In the genomic region with DNA sequence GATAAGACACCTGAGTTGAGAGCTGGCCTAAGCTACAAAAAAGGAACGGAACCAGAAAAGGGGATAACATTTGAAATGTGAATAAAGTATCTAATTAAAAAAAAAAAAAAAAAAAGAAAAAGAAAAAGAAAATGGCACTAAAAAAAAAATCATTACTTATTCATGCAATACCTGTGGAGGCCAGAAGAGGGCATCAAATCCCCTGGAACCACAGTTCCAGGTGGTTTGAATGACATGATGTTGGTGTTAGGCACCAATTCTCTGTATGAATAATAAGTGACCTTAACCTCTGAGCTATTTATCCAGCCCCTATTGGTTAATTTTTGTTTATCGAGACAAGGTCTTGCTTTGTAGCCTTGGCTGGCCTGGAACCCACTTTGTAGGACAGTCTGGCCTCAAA, we compare ENCODE assay signal across 20 mouse cellular contexts. TPM values are rescaled to one million over a fixed set of nuclear protein-coding genes. Genes with fewer than 3 reads are reported as not detected.
A peak's percentile ranks its signal among the peaks of the same experiment; 100 is the strongest.
DNase-seq lines count a peak whose midpoint lies in the region; ATAC-seq and TF ChIP-seq lines count a peak whose summit lies in the region.
"Had no signal": no experiment of that assay in that cellular context is flagged by ENCODE, and none has a peak within 500 bp of the region (broad histone marks: within the 10 kb centered on the region; RNA-seq: fewer than 3 reads in every experiment).

No protein-coding gene starts in this region.

- no peaks in the 10 kb centered on the region for H3K27me3 ChIP-seq in hindbrain, postnatal 0 days (ENCODE audit: insufficient read depth, low read length)
- H3K27me3 ChIP-seq in hindbrain, embryonic 14.5 days (ENCODE audit: control insufficient read depth, insufficient read depth, low read length), result no peaks in the 10 kb centered on the region
- no peaks in the 10 kb centered on the region for H3K27me3 ChIP-seq in lung, embryonic 14.5 days (ENCODE audit: insufficient read depth, low read length)
- H3K27me3 ChIP-seq in E14TG2a.4 (ENCODE audit: insufficient read depth, low read length), result no peaks in the 10 kb centered on the region
- H3K27me3 ChIP-seq: hindbrain, embryonic 12.5 days; kidney, embryonic 15.5 days had no signal

- H3K27ac ChIP-seq in hindbrain, postnatal 0 days, result no peak overlapping the region
- H3K27ac ChIP-seq in hindbrain, embryonic 14.5 days, result no peak overlapping the region
- no peak overlapping the region for H3K27ac ChIP-seq in lung, embryonic 14.5 days (ENCODE audit: low read depth)
- H3K27ac ChIP-seq: hindbrain, embryonic 12.5 days; kidney, embryonic 15.5 days; midbrain, embryonic 10.5 days had no signal

- no peak overlapping the region for H3K4me3 ChIP-seq in hindbrain, postnatal 0 days (ENCODE audit: low read length)
- H3K4me3 ChIP-seq in hindbrain, embryonic 14.5 days (replicated peaks; ENCODE audit: low read length), result no peak overlapping the region
- no peak overlapping the region for H3K4me3 ChIP-seq in lung, embryonic 14.5 days (ENCODE audit: low read depth, low read length)
- H3K4me3 ChIP-seq in E14TG2a.4 (replicated peaks; ENCODE audit: low read length), result no peak overlapping the region
- H3K4me3 ChIP-seq: erythroblast, embryonic 14.5 days; hindbrain, embryonic 12.5 days; kidney, embryonic 15.5 days; midbrain, embryonic 10.5 days had no signal

- no peaks in the 10 kb centered on the region for H3K36me3 ChIP-seq in hindbrain, postnatal 0 days (ENCODE audit: insufficient read depth, low read length)
- H3K36me3 ChIP-seq in hindbrain, embryonic 14.5 days (replicated peaks; ENCODE audit: control insufficient read depth, insufficient read depth), result no peaks in the 10 kb centered on the region
- no peaks in the 10 kb centered on the region for H3K36me3 ChIP-seq in lung, embryonic 14.5 days (ENCODE audit: insufficient read depth)
- H3K36me3 ChIP-seq in E14TG2a.4 (ENCODE audit: insufficient read depth, low read length), result no peaks in the 10 kb centered on the region
- H3K36me3 ChIP-seq: G1E; hindbrain, embryonic 12.5 days; kidney, embryonic 15.5 days; midbrain, embryonic 10.5 days had no signal

- no peaks in the 10 kb centered on the region for H3K4me1 ChIP-seq in hindbrain, postnatal 0 days (ENCODE audit: insufficient read depth, low read length)
- H3K4me1 ChIP-seq in hindbrain, embryonic 14.5 days (replicated peaks; ENCODE audit: control insufficient read depth, insufficient read depth, low read length), result no peaks in the 10 kb centered on the region
- H3K4me1 ChIP-seq in lung, embryonic 14.5 days (ENCODE audit: insufficient read depth), result no peaks in the 10 kb centered on the region
- H3K4me1 ChIP-seq in E14TG2a.4 (replicated peaks; ENCODE audit: low read depth, low read length), result peaks cover 4% of the 10 kb centered on the region
- H3K4me1 ChIP-seq: hindbrain, embryonic 12.5 days; kidney, embryonic 15.5 days; midbrain, embryonic 10.5 days had no signal

- no peaks in the 10 kb centered on the region for H3K9me3 ChIP-seq in hindbrain, postnatal 0 days (ENCODE audit: low read length)
- H3K9me3 ChIP-seq in hindbrain, embryonic 14.5 days (ENCODE audit: control insufficient read depth, low read length), result 0 out of 2 replicates have a peak, but pooled peaks cover 9% of the 10 kb centered on the region
- H3K9me3 ChIP-seq in lung, embryonic 14.5 days (ENCODE audit: low read depth, low read length), result peaks cover 4% of the 10 kb centered on the region; the same call in 1 of the 2 replicates
- H3K9me3 ChIP-seq in E14TG2a.4 (ENCODE audit: low read length), result peaks cover 61% of the 10 kb centered on the region
- H3K9me3 ChIP-seq: kidney, embryonic 15.5 days had no signal

- H3K4me2 ChIP-seq in hindbrain, postnatal 0 days (ENCODE audit: low read depth, low read length), result no peak overlapping the region
- no peak overlapping the region for H3K4me2 ChIP-seq in hindbrain, embryonic 14.5 days (replicated peaks)
- no peak overlapping the region for H3K4me2 ChIP-seq in lung, embryonic 14.5 days
- H3K4me2 ChIP-seq: hindbrain, embryonic 12.5 days; kidney, embryonic 15.5 days had no signal

- 78% methylated on average over 2 of the region's 2 CpGs for whole genome bisulfite sequencing in hindbrain, postnatal 0 days
- WGBS in hindbrain, embryonic 14.5 days, result 89% methylated on average over 2 of the region's 2 CpGs
- 79% methylated on average over 2 of the region's 2 CpGs for WGBS in lung, embryonic 14.5 days

- H3K9ac ChIP-seq in hindbrain, postnatal 0 days (replicated peaks; ENCODE audit: low read length), result no peak overlapping the region
- H3K9ac ChIP-seq in hindbrain, embryonic 14.5 days, result no peak overlapping the region
- H3K9ac ChIP-seq in lung, embryonic 14.5 days, result no peak overlapping the region
- H3K9ac ChIP-seq: hindbrain, embryonic 12.5 days; kidney, embryonic 15.5 days had no signal

- ATAC-seq in hindbrain, postnatal 0 days, result no peak
- no peak for ATAC-seq in hindbrain, embryonic 14.5 days (ENCODE audit: low FRiP score)
- ATAC-seq in lung, embryonic 14.5 days (ENCODE audit: insufficient read depth), result no peak

- TF ChIP-seq CTCF in hindbrain, postnatal 0 days (IDR thresholded peaks at IDR 0.05; ENCODE audit: low read depth), result peak; percentile 24; the same call in 1 of the 2 replicates
- peak; percentile 47 for TF ChIP-seq CTCF in lung, embryonic 14.5 days (IDR thresholded peaks at IDR 0.05; ENCODE audit: low read depth)
- TF ChIP-seq CTCF in E14TG2a.4 (conservative IDR thresholded peaks at IDR 0.05; ENCODE audit: low read length), result peak; percentile 47

- no peak for DNase-seq in hindbrain, postnatal 0 days (ENCODE audit: low spot score)
- no peak for DNase-seq in hindbrain, embryonic 14.5 days (ENCODE audit: low spot score)
- no peak for DNase-seq in lung, embryonic 14.5 days
- DNase-seq in lung, postnatal 4 days, result no peak
- peak; percentile 53 for DNase-seq in induced T-regulatory cell, adult 2 months (ENCODE audit: low read depth)
- no peak for DNase-seq in B cell, adult 2 months
- DNase-seq in retina, postnatal 1 day, result no peak
- DNase-seq: cerebellum, adult 18-20 months; gastrocnemius, postnatal 25 days; left cerebral cortex, postnatal 4 days; right cerebral cortex, postnatal 25 days; thymus, postnatal 14 days had no signal

RNA-seq across cellular contexts. Expression of gene Cyp2b10, which starts 27.6 kb away (rescaled TPM):
- total RNA-seq in hindbrain, postnatal 0 days (2014; rRNA removed), result not detected in 2 replicates
- polyA plus RNA-seq in hindbrain, postnatal 0 days (2015; fragmentation: Nextera tagmentation; extraction: Ambion mirVana), result not detected in 2 replicates
- polyA plus RNA-seq in hindbrain, embryonic 14.5 days (2014; fragmentation: Nextera tagmentation; extraction: Ambion mirVana), result not detected in 2 replicates
- 0.47 TPM in 1 of 2 replicates, not detected in the other for polyA plus RNA-seq in lung, embryonic 14.5 days (2014; fragmentation: Nextera tagmentation; extraction: Ambion mirVana)
- total RNA-seq: G1E; gastrocnemius, postnatal 25 days; layer of hippocampus, postnatal 10 days; left cerebral cortex, postnatal 4 days had no signal
- polyA plus RNA-seq: erythroblast, embryonic 14.5 days; G1E; heart, embryonic 14.5 days; hindbrain, embryonic 12.5 days; kidney, embryonic 15.5 days; midbrain, embryonic 10.5 days had no signal

RNA-seq across cellular contexts. Expression of gene Cyp2s1, which starts 53.1 kb away (rescaled TPM):
- total RNA-seq in hindbrain, postnatal 0 days (2014; rRNA removed), result 3.8 and 4.4 TPM in 2 replicates
- polyA plus RNA-seq in hindbrain, postnatal 0 days (2015; fragmentation: Nextera tagmentation; extraction: Ambion mirVana), result 3.5 and 4.3 TPM in 2 replicates
- polyA plus RNA-seq in hindbrain, embryonic 14.5 days (2014; fragmentation: Nextera tagmentation; extraction: Ambion mirVana), result 1.6 and 2.2 TPM in 2 replicates
- polyA plus RNA-seq in lung, embryonic 14.5 days (2014; fragmentation: Nextera tagmentation; extraction: Ambion mirVana), result 3.2 and 3.8 TPM in 2 replicates
- polyA plus RNA-seq: erythroblast, embryonic 14.5 days; G1E had no signal
